Mouse (Mus musculus) thymus, adult 2 months (tissue): ENCODE results near the gene Afg1l. TPM values are rescaled to one million over a fixed set of nuclear protein-coding genes. Genes with fewer than 3 reads are reported as not detected.
A peak's percentile ranks its signal among the peaks of the same experiment; 100 is the strongest.

Source experiments
- DNase-seq: peaks from one replicate; pipeline ENCODE4 v3.0.0; 2021
- H3K27ac ChIP-seq: fragments of 200-500 bp; 2 replicates; pipeline ENCODE4 v1.5.1; 2012; ENCODE audit warnings: low read length, control low read depth; ENCODE audit not compliant: control insufficient read depth, insufficient read depth
- H3K27me3 ChIP-seq: fragments of 200-500 bp; 2 replicates; pipeline ENCODE4 v1.6.1; 2012; ENCODE audit warnings: mild to moderate bottlenecking, low read length, moderate library complexity, mixed read lengths; ENCODE audit not compliant: control insufficient read depth, insufficient read depth
- H3K36me3 ChIP-seq: fragments of 200-500 bp; 2 replicates; pipeline ENCODE4 v1.6.1; 2012; ENCODE audit warnings: mild to moderate bottlenecking, low read length, moderate library complexity; ENCODE audit not compliant: control insufficient read depth, insufficient read depth
- H3K4me1 ChIP-seq: fragments of 200-500 bp; replicated peaks from 2 replicates; pipeline ENCODE4 v1.6.1; 2012; ENCODE audit warnings: low read length; ENCODE audit not compliant: control insufficient read depth, insufficient read depth
- H3K4me3 ChIP-seq: fragments of 200-500 bp; 2 replicates; pipeline ENCODE4 v1.5.1; 2012; ENCODE audit warnings: mild to moderate bottlenecking, low read length, control low read depth, moderate library complexity; ENCODE audit not compliant: control insufficient read depth, insufficient read depth
- CTCF ChIP-seq: fragments of 200-500 bp; IDR thresholded peaks from 2 replicates; pipeline ENCODE4 v1.5.1; 2012; ENCODE audit warnings: mild to moderate bottlenecking, control low read depth, low read length, moderate library complexity, borderline replicate concordance; ENCODE audit not compliant: control insufficient read depth, poor library complexity, insufficient read depth; ENCODE audit errors: extremely low read depth
- POLR2A ChIP-seq: fragments of 200-500 bp; IDR thresholded peaks from 2 replicates; pipeline ENCODE4 v1.6.1; 2012; ENCODE audit warnings: mild to moderate bottlenecking, low read length, control low read depth, moderate library complexity; ENCODE audit not compliant: control insufficient read depth, poor library complexity, insufficient read depth; ENCODE audit errors: extremely low read depth
- whole genome bisulfite sequencing: fragments of 180-500 bp; shearing (Covaris S2); methylation state at CpG from one replicate; pipeline ENCODE4 v1.1.7; 2018; 5-methylcytosine and 5-hydroxymethylcytosine counted together
- polyA plus RNA-seq: library from polyadenylated mRNA; depleted of rRNA; stranded (reverse); fragments of >200 nt; gene quantifications from 2 replicates; pipeline ENCODE4 v1.2.3, GENCODE M21; 2012

Afg1l gene
- polyA plus RNA-seq, 1 experiment, result 3.7 TPM

DNA sequence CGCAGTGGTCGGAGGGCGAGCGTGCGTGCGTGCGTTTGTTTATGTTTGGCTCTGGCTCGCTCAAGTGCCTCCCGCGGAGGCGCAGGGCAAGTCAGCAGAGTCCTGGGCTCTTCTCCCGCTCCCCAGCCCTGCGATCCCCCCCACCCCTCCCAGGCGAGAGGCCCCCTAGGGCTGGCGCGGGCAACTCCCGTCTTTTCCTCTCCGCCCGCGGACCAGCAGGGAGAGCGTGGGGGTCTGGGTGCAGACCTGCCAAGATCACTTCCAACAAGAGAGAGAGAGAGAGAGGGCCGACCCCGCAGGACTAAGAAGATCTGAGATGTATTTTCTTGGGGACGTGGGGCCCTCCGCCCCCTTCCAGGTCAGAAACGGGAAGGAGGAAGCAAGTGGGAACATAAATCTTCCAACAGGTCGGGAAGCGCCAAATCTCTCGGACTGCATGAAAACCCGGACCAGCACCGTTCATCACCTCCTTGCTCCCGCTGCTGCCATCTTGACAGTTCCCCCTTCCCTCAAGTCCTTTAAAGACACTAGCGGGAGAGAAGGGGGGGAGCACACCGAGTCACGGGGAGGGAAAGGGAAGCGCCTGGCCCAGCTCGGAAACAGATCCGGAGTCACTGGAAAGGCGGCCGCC, 202.4 kb downstream of the Afg1l start:
- Histone ChIP-seq H3K36me3 (no peaks in the 10 kb centered on the region), H3K27ac (peak overlapping the region; percentile 66), H3K4me3 (peak overlapping the region; percentile 82), H3K4me1 (peaks cover 26% of the 10 kb centered on the region), H3K27me3 (no peaks in the 10 kb centered on the region)
- TF ChIP-seq POLR2A (no peak), CTCF (no peak)
- under 1% methylated on average over 40 of the region's 40 CpGs for WGBS
- DNase-seq, result no peak

DNA sequence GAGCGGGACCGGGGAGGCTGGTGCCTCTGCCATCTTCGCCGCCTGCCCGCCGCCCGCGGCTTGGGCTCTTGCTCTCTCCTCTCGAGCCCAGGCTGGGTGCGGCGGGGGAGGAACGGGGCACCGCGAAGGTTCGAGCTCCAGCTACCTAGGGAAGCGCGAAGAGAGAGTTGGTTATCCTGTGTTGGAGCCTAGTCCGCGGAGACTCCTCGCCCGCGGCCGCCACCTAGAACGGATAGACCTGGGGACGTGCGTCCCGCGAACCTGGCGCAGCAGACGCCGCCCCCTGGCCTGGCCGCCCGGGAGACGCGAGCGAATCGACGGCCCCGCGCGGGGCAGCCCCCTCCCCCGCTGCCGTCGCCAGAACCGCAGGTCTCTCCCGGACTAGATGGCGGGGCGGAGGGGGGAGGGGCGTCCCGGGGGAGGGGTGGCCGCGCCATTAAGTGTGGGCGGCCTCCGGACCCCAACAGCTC, 202.9 kb downstream of the Afg1l start:
- peak; percentile 66 for DNase-seq
- no peak; the same call in 1 of the 2 replicates for TF ChIP-seq CTCF
- 0 out of 2 replicates have a peak, but pooled peaks have one; percentile 13 for TF ChIP-seq POLR2A
- no peaks in the 10 kb centered on the region for H3K36me3 ChIP-seq
- under 1% methylated on average over 48 of the region's 54 CpGs for WGBS
- H3K4me3 ChIP-seq, result peak overlapping the region; percentile 82
- H3K4me1 ChIP-seq, result peaks cover 26% of the 10 kb centered on the region
- no peaks in the 10 kb centered on the region for H3K27me3 ChIP-seq
- no peak overlapping the region for H3K27ac ChIP-seq

DNA sequence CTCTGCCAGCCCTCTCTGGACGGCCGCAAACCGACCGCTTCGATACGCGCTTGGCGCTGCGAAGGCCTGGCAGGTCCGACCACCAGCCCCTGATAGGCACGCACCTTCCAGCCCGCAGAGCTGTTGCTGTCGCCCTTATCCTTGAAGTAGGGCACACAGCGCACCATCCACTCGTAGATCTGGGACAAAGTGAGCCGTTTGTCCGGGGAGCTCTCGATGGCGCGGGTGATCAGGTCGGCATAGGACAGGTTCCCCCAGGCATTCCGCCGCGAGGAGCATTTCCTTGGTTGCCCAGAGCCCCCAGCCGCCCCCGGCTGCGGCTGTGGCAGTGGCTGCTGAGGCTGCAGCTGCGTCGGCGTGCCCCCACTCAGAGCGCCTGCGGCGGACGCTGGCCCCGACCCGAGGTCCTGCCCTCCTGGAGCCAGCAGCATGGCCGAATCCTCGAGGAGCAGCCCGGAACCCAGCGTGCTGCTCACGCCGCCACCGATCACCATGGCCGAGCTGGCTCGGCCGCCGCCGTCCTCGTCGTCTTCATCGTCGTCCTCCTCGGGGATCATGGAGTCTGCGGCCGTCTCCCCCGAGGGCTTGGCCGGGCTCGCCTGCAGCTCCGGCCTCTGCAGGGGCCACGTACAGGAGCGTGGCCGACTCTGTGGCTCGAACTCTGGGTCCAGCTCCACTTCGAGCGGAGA, 203.5 kb downstream of the Afg1l start:
- H3K36me3 ChIP-seq, result no peaks in the 10 kb centered on the region
- peak overlapping the region; percentile 51 for H3K27ac ChIP-seq
- peak overlapping the region; percentile 82 for H3K4me3 ChIP-seq
- peak; percentile 59 for DNase-seq
- no peaks in the 10 kb centered on the region for H3K27me3 ChIP-seq
- 2% methylated on average over 65 of the region's 65 CpGs for WGBS
- H3K4me1 ChIP-seq, result peaks cover 27% of the 10 kb centered on the region
- TF ChIP-seq CTCF, result peak; percentile 31; the same call in 1 of the 2 replicates
- 0 out of 2 replicates have a peak, but pooled peaks have one; percentile 6 for TF ChIP-seq POLR2A

DNA sequence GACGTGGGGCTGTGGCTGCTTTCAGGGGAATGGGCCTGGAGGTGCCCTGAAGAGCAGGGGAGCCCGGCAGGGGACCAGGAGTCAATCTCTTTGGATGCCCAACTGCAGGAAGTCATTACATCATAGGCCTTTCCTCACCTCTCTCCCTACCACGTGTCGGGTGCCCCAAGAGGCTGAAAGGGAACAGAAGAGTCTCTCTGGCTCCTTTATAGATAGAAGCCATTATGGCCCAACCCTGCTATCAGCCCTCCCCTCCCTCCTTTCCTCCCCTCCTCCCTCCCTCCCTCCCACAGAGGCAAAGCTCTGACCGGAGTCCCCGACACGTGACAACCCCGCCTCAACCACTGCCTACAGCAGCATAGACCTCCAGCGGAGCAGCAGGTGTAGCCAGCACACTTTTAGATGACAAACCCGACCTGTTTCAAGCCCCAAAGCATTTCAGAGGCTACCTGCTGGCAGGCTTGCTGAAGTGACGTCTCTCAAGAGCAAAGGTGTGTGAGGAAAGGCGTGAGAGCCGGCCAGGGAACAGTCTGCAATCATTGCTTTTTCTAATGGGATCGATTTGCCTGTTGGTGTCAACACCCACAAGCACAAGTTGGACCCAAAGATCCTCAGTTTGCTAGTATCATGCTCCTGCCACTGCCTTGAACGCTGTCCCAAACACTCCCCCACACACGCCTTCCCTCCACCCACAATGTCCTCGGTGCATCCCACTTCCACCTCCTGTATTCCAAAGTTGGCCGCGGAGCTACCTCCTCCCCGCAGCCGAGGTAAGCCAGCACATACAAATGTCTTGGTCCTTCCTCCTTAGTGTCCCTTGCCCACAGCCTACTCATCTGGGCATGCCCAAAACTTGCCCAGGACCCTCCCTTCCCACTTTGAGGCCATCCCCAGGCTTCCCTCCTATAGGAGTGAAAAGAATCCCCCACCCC, 204.3 kb downstream of the Afg1l start:
- H3K4me3 ChIP-seq, result peak overlapping the region; percentile 82
- no peaks in the 10 kb centered on the region for H3K27me3 ChIP-seq
- peaks cover 34% of the 10 kb centered on the region for H3K4me1 ChIP-seq
- H3K27ac ChIP-seq, result peak overlapping the region; percentile 51
- peak; percentile 65 for DNase-seq
- TF ChIP-seq CTCF (no peak), POLR2A (no peak)
- H3K36me3 ChIP-seq, result no peaks in the 10 kb centered on the region
- 4% methylated on average over 21 of the region's 21 CpGs for WGBS

DNA sequence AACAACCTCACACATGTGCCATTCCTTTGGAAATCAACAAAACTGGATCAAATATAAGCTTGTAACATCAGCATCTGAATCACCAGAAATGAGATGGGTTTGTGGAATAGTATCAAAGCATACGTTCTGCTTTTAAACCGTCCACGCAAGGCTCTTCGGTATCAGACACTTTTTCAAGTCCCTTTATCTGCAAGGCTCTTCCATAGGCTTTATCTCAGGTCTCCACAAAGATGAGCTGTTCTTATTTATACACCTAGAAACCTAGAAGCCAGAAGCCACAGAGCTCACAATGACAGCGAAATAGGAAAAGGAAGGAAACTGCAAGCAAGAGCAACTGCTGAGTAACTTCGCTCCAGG, 205.0 kb downstream of the Afg1l start:
- Histone ChIP-seq H3K27ac (peak overlapping the region; percentile 23; the same call in 1 of the 2 replicates), H3K4me1 (peaks cover 38% of the 10 kb centered on the region), H3K27me3 (no peaks in the 10 kb centered on the region), H3K36me3 (no peaks in the 10 kb centered on the region), H3K4me3 (peak overlapping the region; percentile 82)
- 22% methylated on average over 6 of the region's 6 CpGs for WGBS
- TF ChIP-seq POLR2A, result no peak
- no peak for TF ChIP-seq CTCF
- DNase-seq, result no peak

DNA sequence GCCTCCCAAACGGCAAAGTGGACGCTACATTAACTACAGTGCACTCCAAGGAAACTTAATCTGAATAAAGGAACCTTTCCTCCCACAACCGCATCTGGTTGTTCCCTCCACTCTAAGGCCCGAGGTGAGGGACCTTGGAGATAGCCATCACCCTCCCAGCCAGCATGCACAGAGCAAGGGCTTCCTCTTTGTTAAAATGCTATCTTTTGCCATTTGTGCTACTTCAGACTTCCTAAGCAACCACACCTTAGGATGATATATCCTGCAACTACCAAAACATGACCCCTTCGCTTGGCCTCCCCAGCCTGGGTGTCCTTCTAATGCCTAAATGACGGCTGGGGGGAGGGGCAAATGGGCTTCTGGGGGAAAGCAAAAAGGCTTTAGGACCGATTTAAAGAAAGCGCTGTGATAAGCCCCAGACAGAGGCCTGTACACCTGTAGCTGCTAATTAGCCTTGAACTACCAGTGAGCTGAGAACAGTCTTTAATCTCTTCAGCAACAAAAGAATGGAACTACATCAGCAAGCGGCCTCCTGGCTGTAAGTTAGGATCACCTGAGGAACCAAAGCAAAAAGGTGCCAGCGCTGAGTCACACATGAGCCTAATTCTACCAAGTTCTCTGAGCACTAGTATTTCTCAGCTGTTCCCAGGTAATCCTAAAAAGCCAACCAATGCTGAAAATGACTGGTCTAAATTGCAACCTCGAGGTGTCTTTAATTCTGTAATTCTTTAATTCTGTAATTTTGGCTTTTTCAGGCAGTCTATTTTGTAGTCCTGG, 206.7 kb downstream of the Afg1l start:
- H3K27ac ChIP-seq, result peak overlapping the region; percentile 68
- DNase-seq, result no peak
- H3K27me3 ChIP-seq, result no peaks in the 10 kb centered on the region
- TF ChIP-seq POLR2A, result no peak
- TF ChIP-seq CTCF, result no peak
- H3K4me1 ChIP-seq, result peaks cover 40% of the 10 kb centered on the region
- WGBS, result 41% methylated on average over 11 of the region's 11 CpGs
- no peaks in the 10 kb centered on the region; the same call in 1 of the 2 replicates for H3K36me3 ChIP-seq
- no peak overlapping the region for H3K4me3 ChIP-seq
